Mouse (Mus musculus) layer of hippocampus, postnatal 25 days (tissue): ENCODE measurements around the gene Med13l. TPM values are rescaled to one million over a fixed set of nuclear protein-coding genes. Genes with fewer than 3 reads are reported as not detected.
A peak's percentile ranks its signal among the peaks of the same experiment; 100 is the strongest.

Experiments used
- DNase-seq, 2 experiments: peaks; one replicate each; pipeline ENCODE4 v3.0.0; 2022; ENCODE audit warnings: mixed read lengths in 2 of 2, low spot score in 1 of 2; ENCODE audit errors: extremely low spot score in 1 of 2
- total RNA-seq, 2 experiments: library from RNA; stranded (reverse); gene quantifications; 2 replicates each; pipeline ENCODE4 v1.2.3; 2021

Gene Med13l
- total RNA-seq, 2 experiments from 2014 or later, result 94.0 to 105 TPM

GRCm38 (mm10) chr5:118760986-118761385, 200.5 kb downstream of the Med13l start:
- DNase-seq, result no peak

DNA sequence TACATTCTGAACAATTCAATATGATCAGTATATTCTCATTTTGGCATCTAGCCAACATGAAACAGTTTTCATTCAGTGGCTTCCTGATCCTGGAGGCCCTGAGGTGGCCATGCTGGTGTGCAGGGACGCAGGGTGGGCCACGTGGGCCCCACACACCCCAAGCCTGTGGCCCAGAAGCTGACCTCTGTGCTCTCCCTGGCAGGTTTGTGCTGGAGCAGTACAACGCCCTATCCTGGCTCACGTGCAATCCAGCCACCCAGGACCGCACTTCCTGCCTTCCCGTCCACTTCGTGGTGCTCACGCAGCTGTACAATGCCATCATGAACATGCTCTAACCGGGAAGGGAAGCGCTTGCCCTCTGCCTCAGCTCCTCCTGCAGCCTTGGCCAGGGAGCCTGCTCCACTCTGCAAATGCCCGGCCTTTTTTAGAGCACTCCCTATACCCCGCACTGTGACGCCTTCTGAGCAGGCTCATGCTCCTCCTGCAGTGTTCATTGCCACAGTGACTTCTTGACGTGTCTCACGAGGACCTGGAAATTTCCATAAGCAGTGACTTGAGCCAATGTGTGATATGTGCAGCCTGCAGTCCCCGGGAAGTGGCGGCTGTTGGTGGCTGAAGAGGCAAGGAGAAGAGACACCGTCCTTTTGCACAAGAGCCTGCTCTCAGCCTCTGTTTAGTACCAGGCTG, 202.2 kb downstream of the Med13l start:
- DNase-seq, result no peak

DNA sequence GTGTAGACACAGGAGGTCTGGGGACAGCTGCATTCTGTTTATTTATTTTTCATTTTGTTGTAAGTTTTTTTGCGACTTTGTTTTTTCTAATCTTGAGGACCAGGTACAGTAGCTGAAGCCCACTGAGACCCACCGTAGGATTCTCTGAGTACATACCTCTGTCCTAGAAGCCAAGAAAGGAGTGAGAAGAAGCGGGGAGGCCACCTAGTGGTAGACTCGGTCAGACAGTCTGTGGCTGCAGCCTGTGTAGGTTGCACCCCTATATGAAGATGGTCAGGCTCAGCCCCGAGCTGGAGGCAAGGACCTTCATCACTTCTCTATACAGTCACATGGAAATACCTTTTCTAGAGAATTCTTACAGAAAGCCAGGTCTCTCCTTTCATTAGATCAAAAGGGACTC, 202.9 kb downstream of the Med13l start:
- DNase-seq, result peak in 1 of 2 experiments; percentile 36

DNA sequence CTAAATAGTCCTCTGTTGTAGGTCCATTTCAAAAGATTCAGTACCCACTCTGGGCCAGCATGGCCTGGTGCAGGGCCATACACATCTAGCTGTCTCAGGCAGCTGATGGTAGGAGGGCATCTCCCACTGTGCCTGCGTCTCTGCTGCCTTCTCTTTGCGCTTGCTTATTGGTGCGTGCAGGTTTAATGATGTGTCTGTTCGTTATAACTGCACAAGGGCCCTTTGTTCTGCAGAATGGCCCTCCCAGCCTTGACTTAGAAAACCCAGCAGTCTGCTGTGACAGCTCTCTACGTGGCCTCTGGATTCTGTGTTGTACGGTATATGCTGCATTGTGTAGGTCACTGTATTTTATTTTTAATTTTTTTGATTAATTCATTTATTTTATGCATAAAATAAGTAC, 208.7 kb downstream of the Med13l start:
- DNase-seq, result no peak

DNA sequence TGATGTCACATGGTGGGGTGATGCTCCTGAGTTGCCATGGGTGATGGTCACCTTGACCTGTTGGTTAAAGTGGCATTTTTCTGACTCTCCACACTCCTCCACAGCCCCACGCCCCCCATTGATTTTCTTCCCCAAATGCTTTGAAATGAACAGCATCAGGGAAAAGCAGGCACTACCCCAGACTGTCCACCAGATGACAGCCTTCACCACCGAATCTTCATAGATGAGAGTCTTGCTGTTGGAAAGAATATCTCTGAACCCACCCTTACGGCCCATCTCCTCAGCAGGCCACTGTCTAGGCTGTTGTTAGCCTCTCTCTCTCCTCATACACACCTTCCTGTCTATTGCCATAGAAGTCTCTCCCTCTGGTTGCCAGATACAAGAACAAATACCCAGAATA, 213.4 kb downstream of the Med13l start:
- peak in 1 of 2 experiments; percentile 62 for DNase-seq

GRCm38 (mm10) chr5:118776396-118776795, 215.9 kb downstream of the Med13l start:
- no peak for DNase-seq

GRCm38 (mm10) chr5:118781598-118781997, 221.1 kb downstream of the Med13l start:
- peak; percentile 66 to 81 for DNase-seq

DNA sequence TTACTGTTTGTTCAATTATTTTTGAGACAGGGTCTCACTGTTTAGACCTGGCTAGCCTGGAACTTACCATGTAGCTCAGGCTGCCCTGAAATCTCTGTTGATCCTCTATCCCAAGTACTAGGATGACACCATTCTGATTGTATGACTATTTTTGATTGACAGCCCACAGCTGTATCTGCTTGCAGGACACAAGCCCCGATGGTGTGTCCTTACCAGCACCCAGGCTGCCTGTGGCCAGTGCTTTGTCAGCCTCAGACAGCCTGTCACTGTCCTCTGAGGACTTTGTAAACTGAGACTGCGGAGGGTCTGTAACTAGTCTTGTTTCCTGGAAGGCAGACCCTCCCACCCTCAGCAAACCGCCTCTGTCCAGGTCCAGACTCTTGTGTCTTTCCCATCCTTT, 221.7 kb downstream of the Med13l start:
- no peak for DNase-seq

DNA sequence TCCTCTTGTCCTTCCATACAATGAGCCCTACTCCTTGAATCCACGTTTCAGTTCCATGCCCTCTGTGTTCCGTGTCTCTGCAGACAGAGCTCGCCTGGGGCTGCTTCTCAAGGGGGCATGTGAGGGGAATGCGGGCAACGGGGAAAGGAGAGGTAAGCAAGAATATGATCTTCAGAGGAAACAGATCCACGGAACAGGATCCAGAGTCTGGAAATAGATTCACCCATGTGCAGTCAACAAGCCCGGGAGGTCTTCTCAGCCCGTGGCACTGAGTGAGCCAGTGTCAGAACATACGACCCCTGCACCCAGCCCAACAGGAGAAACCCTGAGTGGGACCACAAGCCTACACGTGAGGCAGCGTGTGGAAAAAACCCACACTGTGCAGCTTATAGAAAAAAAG, 228.7 kb downstream of the Med13l start:
- DNase-seq, result no peak

DNA sequence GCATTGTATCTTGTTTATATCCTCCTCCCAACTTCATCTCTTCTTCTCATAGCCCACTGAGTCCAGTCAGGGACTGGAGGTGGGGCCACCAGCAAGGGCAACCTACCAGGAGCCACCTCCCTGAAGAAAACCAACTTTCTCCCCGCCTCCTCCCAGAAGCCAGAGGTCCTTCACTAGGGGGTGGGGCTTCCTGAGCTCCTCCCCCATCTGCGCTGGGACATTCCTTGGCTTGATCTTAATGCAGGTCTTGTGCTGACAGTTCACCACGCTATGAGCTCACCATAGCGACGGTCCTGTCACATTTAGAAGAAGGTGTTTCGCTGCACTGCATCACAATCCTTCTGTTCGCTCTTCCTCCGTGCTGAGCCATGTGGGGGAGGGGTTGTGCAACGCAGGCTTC, 229.3 kb downstream of the Med13l start:
- no peak for DNase-seq

DNA sequence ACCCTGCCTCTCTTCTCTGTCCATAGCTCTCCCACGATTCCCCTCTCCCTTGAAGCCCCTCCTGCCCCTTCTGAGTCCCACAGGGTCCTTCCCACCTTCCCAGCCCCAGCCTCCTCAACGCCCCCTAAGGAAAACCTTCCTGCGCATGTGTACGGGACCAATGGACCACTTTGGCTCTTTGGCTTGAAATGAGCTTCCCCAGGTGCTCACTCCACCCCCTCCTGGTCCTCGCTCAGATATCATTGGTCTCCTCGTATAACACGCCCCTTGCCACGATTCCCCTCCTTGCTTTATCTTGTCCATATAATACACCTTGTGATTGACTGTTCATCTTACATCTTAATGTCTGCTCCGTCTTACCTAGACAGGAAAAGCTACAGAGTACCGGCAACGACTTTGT, 237.3 kb downstream of the Med13l start:
- DNase-seq, result no peak

- DNase-seq, result no peak
Observed at GRCm38 (mm10) chr5:118801592-118801991, 241.1 kb downstream of the Med13l start.

- no peak for DNase-seq
Observed at GRCm38 (mm10) chr5:118802036-118802435, 241.6 kb downstream of the Med13l start.

- no peak for DNase-seq
Observed at GRCm38 (mm10) chr5:118808946-118809345, 248.5 kb downstream of the Med13l start.

GRCm38 (mm10) chr5:118809588-118809987, 249.1 kb downstream of the Med13l start:
- no peak for DNase-seq

DNA sequence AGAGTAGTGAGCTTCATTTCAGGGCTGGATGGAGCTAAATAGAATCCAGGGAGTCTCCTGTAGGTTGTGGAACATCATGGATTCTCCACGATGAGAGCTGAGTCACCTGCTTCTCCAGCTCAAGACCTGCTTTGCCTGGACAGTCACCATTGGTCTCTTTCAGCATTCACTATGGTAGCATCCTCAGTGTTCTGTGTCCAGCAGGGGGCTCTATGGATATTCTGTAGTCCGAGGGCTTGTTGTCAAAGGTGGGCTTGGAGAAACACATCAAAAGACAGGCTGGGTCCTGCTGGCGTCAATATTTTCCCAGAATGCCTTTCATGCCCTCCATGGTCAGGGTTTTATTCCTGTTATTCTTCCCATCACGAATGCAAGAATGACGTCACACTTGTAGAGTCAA, 251.2 kb downstream of the Med13l start:
- no peak for DNase-seq

- DNase-seq, result no peak
Observed at GRCm38 (mm10) chr5:118812421-118812820, 251.9 kb downstream of the Med13l start.

DNA sequence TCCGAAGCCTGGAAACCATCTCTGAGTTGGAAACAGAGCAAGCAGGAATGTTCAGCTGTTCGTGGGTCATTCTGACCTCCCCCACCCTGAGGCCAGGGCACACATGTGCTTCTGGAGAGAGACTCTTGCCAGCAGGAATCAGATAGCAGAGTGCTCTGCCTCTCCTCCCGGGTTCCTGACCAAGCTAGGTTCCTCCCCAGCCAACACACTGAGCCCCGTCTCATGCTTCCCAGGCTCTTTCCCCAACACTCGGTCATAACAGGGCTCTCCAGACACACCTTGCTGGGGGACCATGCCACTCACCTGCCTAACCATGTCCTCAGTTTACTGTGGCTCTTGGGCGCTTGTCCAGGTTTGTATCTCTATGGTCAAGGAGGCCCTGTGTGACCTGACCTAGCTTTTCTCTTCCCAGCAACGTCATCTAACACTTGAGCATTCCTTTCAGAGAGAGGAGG, 252.5 kb downstream of the Med13l start:
- DNase-seq, result no peak

DNA sequence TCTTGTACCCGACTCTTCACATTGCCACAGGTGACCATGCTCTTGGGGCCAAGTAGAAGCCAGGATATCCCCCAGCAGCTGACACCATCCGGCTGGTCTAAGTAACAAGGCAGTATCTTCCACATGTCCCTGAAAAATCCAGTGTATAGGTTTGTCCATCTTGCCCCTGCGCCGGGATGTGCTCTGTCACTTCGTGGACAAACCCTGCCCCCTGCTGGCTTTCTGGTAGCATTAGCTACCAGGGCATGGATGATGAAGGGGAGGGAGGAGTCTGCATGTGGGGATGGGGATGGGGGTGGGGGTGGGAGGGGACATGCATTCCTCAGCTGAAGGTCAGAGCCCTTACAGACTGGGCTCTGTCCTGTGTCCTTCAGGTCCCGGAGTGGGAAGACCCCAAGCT, 253.6 kb downstream of the Med13l start:
- DNase-seq, result peak in 1 of 2 experiments; percentile 15
